Comparison of ENCODE assay signal across 7 mouse cellular contexts in genomic region chr12:70974441-70975266, GRCm38 (mm10). TPM values are rescaled to one million over a fixed set of nuclear protein-coding genes. Genes with fewer than 3 reads are reported as not detected.
DNase-seq lines count a peak whose midpoint lies in the region; ATAC-seq and TF ChIP-seq lines count a peak whose summit lies in the region.

Gene Psma3 (plus strand): TSS chr12:70974621.

- peaks cover 11% of the 10 kb centered on the region for H3K4me1 ChIP-seq in embryonic facial prominence, embryonic 10.5 days
- H3K4me1 ChIP-seq in intestine, postnatal 0 days (replicated peaks; ENCODE audit: control insufficient read depth, insufficient read depth, low read length), result 0 out of 2 replicates have a peak, but pooled peaks cover 4% of the 10 kb centered on the region
- peaks cover 12% of the 10 kb centered on the region for H3K4me1 ChIP-seq in midbrain, embryonic 12.5 days
- H3K4me1 ChIP-seq in small intestine, adult 2 months (ENCODE audit: control insufficient read depth, insufficient read depth, insufficient read length, low read length), result peaks cover 4% of the 10 kb centered on the region; the same call in 1 of the 2 replicates

- TF ChIP-seq POLR2A in small intestine, adult 2 months (IDR thresholded peaks at IDR 0.05; ENCODE audit: low read depth, low read length), result peak; percentile 86

- peak within 1 kb of the TSS; percentile 81 for H3K9ac ChIP-seq in intestine, postnatal 0 days (ENCODE audit: low read depth, low read length)
- peak within 1 kb of the TSS; percentile 94 for H3K9ac ChIP-seq in midbrain, embryonic 12.5 days (replicated peaks)

- H3K4me3 ChIP-seq in embryonic facial prominence, embryonic 10.5 days, result peak within 1 kb of the TSS; percentile 97
- H3K4me3 ChIP-seq in intestine, postnatal 0 days (ENCODE audit: low read depth, low read length), result peak within 1 kb of the TSS; percentile 79
- H3K4me3 ChIP-seq in midbrain, embryonic 12.5 days, result peak within 1 kb of the TSS; percentile 96
- H3K4me3 ChIP-seq in small intestine, adult 2 months (ENCODE audit: low read depth, low read length), result peak within 1 kb of the TSS; percentile 89

- WGBS in embryonic facial prominence, embryonic 10.5 days, result under 1% methylated on average over 71 of the region's 71 CpGs
- WGBS in intestine, postnatal 0 days, result under 1% methylated on average over 71 of the region's 71 CpGs
- WGBS in midbrain, embryonic 12.5 days, result under 1% methylated on average over 71 of the region's 71 CpGs
- WGBS in small intestine, adult 2 months, result under 1% methylated on average over 71 of the region's 71 CpGs

- H3K36me3 ChIP-seq in embryonic facial prominence, embryonic 10.5 days (replicated peaks), result peaks cover 16% of the 10 kb centered on the region
- peaks cover 8% of the 10 kb centered on the region; the same call in 1 of the 2 replicates for H3K36me3 ChIP-seq in intestine, postnatal 0 days (ENCODE audit: control insufficient read depth, insufficient read depth)
- peaks cover 8% of the 10 kb centered on the region; the same call in 1 of the 2 replicates for H3K36me3 ChIP-seq in midbrain, embryonic 12.5 days
- 0 out of 2 replicates have a peak, but pooled peaks cover 2% of the 10 kb centered on the region for H3K36me3 ChIP-seq in small intestine, adult 2 months (ENCODE audit: control insufficient read depth, insufficient read depth, low read length)

- no peaks in the 10 kb centered on the region for H3K9me3 ChIP-seq in embryonic facial prominence, embryonic 10.5 days
- H3K9me3 ChIP-seq in intestine, postnatal 0 days (ENCODE audit: control insufficient read depth), result no peaks in the 10 kb centered on the region
- H3K9me3 ChIP-seq in midbrain, embryonic 12.5 days, result no peaks in the 10 kb centered on the region

- H3K27ac ChIP-seq in embryonic facial prominence, embryonic 10.5 days (replicated peaks), result peak within 1 kb of the TSS; percentile 99
- peak within 1 kb of the TSS; percentile 98 for H3K27ac ChIP-seq in intestine, postnatal 0 days (ENCODE audit: low read depth, low read length)
- H3K27ac ChIP-seq in midbrain, embryonic 12.5 days (replicated peaks), result peak within 1 kb of the TSS; percentile 94
- H3K27ac ChIP-seq in small intestine, adult 2 months (ENCODE audit: insufficient read depth, low read depth, low read length), result peak within 1 kb of the TSS; percentile 88

- peak; percentile 99 for ATAC-seq in intestine, postnatal 0 days
- peak; percentile 100 for ATAC-seq in midbrain, embryonic 12.5 days (ENCODE audit: low FRiP score, low read depth)

- peak; percentile 51 for TF ChIP-seq CTCF in intestine, postnatal 0 days (IDR thresholded peaks at IDR 0.05; ENCODE audit: low read depth)
- no peak for TF ChIP-seq CTCF in small intestine, adult 2 months (IDR thresholded peaks at IDR 0.05; ENCODE audit: extremely low read depth, insufficient read length, insufficient replicate concordance, low read depth, low read length)

- intact Hi-C loops in left cerebral cortex, postnatal 4 days (cut with DNase I), result no loop called here

- H3K27me3 ChIP-seq in embryonic facial prominence, embryonic 10.5 days (replicated peaks; ENCODE audit: low read depth, poor library complexity, severe bottlenecking), result no peaks in the 10 kb centered on the region
- no peaks in the 10 kb centered on the region for H3K27me3 ChIP-seq in intestine, postnatal 0 days (replicated peaks; ENCODE audit: control insufficient read depth, insufficient read depth, low read length)
- no peaks in the 10 kb centered on the region for H3K27me3 ChIP-seq in midbrain, embryonic 12.5 days
- no peaks in the 10 kb centered on the region for H3K27me3 ChIP-seq in small intestine, adult 2 months (ENCODE audit: control insufficient read depth, insufficient read depth, low read length)

- DNase-seq in adrenal gland, postnatal 10 days, result peak; percentile 93
- DNase-seq in embryonic facial prominence, embryonic 10.5 days (ENCODE audit: low spot score), result peak; percentile 93
- peak; percentile 76 for DNase-seq in gonadal fat pad, adult 2 months (ENCODE audit: low read depth)
- peak; percentile 91 for DNase-seq in left cerebral cortex, postnatal 4 days

- peak within 1 kb of the TSS; percentile 76 for H3K4me2 ChIP-seq in intestine, postnatal 0 days (replicated peaks; ENCODE audit: low read depth)
- H3K4me2 ChIP-seq in midbrain, embryonic 12.5 days (replicated peaks), result peak within 1 kb of the TSS; percentile 70

RNA-seq across cellular contexts. Expression of gene Psma3, which starts in this region (rescaled TPM):
- 100 to 1,000 TPM; 337 to 352 TPM for total RNA-seq in adrenal gland, postnatal 10 days (2021)
- 682 and 687 TPM in 2 replicates for polyA plus RNA-seq in embryonic facial prominence, embryonic 10.5 days (2016; fragmentation: Nextera tagmentation; extraction: Ambion mirVana)
- polyA plus RNA-seq in gonadal fat pad, adult 2 months (2012; rRNA removed), result 33.9 and 37.0 TPM in 2 replicates
- polyA plus RNA-seq in intestine, postnatal 0 days (2015; fragmentation: Nextera tagmentation; extraction: Ambion mirVana), result 365 and 387 TPM in 2 replicates
- 100 to 1,000 TPM; 272 to 286 TPM for total RNA-seq in left cerebral cortex, postnatal 4 days (2021)
- polyA plus RNA-seq in midbrain, embryonic 12.5 days (2016; fragmentation: Nextera tagmentation; extraction: Ambion mirVana), result 533 and 555 TPM in 2 replicates
- polyA plus RNA-seq in small intestine, adult 2 months (2012; rRNA removed), result 4.4 and 7.1 TPM in 2 replicates

Comparison
In these comparisons a context has a peak if more than half of its experiments do, and no peak if none do; other contexts are left out.
1. Peak in every context shown above with its lines: DNase-seq, ATAC-seq, H3K4me3 ChIP-seq and H3K27ac ChIP-seq.